Mouse (Mus musculus): ENCODE measurements at regions not wholly inside any gene's neighbourhood (a gene's known extent, or its start where the extent isn't known, plus 50 kb on each side); places are given as distances from the start of the nearest gene placed in this dataset.
A peak's percentile ranks its signal among the peaks of the same experiment; 100 is the strongest.
"Not testable (repeated sequence)": the region's sequence is repeated elsewhere in the genome, so short reads cannot be mapped to it uniquely, and the experiment has no call there.

DNA sequence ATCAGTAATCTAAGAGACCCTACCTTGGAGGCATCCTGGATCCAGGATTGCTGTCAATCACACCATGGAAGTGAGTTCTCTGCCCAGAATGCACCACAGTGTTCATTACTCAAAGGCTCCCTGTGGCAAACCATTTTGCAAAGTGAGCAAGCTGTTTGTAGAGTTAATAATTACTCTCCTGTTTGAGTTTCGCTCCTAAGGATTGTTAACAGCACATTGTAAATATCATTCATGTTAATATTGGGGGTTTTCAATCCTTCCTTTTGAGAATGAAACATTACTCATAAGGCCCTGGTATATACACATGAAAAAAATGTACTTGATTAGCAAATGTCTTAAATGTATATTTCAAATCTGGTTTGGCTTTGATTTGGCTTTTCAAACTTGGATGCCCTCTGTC is 58.1 kb upstream of the Clstn2 start:
- no peak for DNase-seq (ENCODE audit: low spot score in 2 of 2)

- DNase-seq (ENCODE audit: low spot score in 2 of 2) = no peak
Observed at GRCm38 (mm10) chr9:98095064-98095790, 62.2 kb upstream of the Clstn2 start.

GRCm38 (mm10) chr9:98123390-98123789 is 90.4 kb upstream of the Clstn2 start:
- no peak for DNase-seq (ENCODE audit: low spot score in 2 of 2)

GRCm38 (mm10) chr9:98129596-98129995 is 96.6 kb upstream of the Clstn2 start:
- DNase-seq (ENCODE audit: low spot score in 2 of 2) = no peak

- peak; percentile 36 to 59 for DNase-seq (ENCODE audit: low spot score in 2 of 2)
Observed at GRCm38 (mm10) chr9:98130849-98131248, 97.9 kb upstream of the Clstn2 start.

- no peak for DNase-seq (ENCODE audit: low spot score in 2 of 2)
Observed at GRCm38 (mm10) chr9:98140546-98140945, 107.6 kb upstream of the Clstn2 start.

DNA sequence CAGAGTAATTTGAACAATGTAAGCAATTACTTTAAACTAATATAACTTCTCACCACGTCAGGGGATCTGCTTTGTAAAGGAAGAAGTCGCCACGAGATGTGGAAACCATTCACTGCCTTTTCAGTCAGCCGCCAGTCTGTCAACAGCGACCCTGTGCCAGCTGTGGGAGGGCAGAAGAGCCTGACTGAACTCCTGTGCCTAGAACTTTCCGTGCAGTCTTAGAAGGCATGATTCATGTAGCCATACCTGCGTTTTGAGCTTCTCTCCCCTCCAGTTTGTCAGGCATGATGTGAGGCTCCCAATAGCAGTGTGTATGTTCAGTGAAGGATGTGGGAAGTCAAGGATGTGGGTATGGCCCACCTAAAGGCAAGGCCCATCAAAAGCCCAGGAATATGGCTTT is 109.1 kb upstream of the Clstn2 start:
- DNase-seq (ENCODE audit: low spot score in 2 of 2) = no peak

DNA sequence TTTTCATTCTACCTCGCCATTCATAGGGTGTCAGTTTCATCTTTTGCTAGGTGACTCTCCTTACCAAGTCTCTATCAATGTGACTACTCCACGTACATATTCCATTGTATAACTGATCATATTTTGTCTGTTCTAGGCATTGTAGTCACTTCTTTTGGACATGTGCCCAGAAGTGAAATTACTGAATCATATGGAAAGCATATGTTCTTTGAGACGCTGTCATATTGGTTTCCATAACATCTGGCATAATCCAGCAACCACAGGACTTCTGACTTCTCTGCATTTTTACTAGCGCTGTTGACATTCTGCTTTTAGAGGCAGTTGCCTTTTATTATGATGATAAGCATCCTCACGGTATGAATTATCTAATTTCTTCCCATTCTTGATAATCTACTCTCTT is 113.9 kb upstream of the Clstn2 start:
- no peak for DNase-seq (ENCODE audit: low spot score in 2 of 2)

DNA sequence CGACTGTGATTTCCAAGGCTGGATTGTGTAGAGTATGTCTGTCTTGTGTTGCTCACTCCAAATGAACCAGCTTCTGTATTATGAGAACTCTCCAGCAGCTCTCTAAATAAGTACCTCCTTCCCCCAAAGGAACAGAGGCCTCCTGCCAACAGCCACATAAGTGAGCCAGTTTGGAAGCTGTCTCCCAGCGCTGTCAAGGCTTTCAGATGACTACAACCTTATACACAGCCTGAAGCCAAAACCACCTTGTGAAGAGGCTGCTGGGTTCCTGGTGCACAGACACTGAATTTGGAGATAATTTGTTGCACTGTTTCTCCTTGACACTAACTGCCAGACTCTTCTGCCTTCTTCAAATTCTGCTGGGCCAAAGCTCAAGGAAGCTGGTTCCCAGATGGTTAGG is 125.4 kb upstream of the Clstn2 start:
- no peak for DNase-seq (ENCODE audit: low spot score in 2 of 2)

GRCm38 (mm10) chr9:98164489-98164888 is 122.7 kb upstream of the Nmnat3 start:
- no peak for DNase-seq (ENCODE audit: low spot score in 2 of 2)

- DNase-seq (ENCODE audit: low spot score in 2 of 2) = no peak
Observed at GRCm38 (mm10) chr9:98174056-98174455, 113.2 kb upstream of the Nmnat3 start.

- no peak for DNase-seq (ENCODE audit: low spot score in 2 of 2)
Observed at GRCm38 (mm10) chr9:98176701-98177380, 110.4 kb upstream of the Nmnat3 start.

DNA sequence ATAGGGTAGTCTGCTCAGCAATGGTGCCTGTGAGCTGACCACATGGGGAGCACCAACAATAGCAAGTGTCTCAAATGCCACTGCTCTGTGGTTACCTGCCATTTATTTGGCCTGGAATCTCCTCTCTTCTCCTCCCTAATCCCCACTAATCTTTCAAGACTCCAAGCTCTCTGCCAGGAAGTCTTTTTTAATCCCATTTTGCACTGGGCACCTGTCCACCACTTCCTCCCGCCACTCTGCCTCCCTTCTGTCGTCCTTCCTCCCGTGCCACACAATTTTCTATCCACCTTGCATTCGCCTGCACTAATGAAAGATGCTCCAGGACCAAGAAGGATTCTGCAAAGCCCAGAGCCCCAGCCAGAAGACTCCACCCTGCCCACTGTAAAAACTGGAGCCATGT is 106.5 kb upstream of the Nmnat3 start:
- peak; percentile 1 for DNase-seq (ENCODE audit: low spot score in 2 of 2)

- no peak for DNase-seq (ENCODE audit: low spot score in 2 of 2)
Observed at GRCm38 (mm10) chr9:98186757-98187300, 100.4 kb upstream of the Nmnat3 start.

DNA sequence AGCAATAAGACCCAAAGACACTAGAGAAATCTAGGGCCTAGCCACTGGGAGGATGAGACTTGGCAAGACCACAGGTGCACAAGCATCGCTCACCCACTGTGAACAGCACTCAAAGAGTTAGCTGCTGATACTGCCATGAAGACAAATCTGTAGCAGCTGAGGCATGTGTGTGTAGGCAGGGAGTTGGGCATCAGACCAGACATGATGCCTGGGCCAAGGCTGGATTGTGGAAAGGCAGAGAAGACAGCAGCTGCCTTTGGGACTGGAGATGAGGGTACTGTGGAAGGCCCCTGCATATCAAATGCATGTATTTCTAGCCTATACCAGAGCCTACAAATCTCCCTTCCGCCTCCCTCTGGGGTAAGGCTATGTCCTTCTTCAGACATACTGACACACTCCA is 92.9 kb upstream of the Nmnat3 start:
- peak; percentile 20 to 53 for DNase-seq (ENCODE audit: low spot score in 2 of 2)

- no peak for DNase-seq (ENCODE audit: low spot score in 2 of 2)
Observed at GRCm38 (mm10) chr9:98218824-98219223, 68.4 kb upstream of the Nmnat3 start.

DNA sequence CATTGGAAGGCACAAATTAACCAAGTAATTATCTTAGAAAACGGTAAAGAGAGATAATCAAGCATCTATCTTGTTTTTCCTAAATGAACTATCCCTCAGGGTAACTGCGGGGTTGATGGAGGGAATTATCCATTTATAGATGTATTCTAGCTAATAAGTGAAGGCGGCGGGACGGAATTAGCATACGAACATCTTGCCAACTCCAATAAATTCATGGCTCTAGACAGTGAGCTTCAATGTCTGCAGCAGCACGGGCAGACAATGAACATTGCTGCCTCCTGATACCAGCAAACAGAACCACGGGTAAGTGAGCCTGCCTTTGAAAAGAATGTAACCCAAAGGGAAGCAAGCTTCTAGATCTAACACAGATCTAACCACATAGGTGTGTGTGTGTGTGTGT is 66.9 kb upstream of the Nmnat3 start:
- DNase-seq (ENCODE audit: low spot score in 2 of 2) = no peak

GRCm38 (mm10) chr9:98221766-98222165 is 65.5 kb upstream of the Nmnat3 start:
- no peak for DNase-seq (ENCODE audit: low spot score in 2 of 2)

GRCm38 (mm10) chr9:98228226-98228625 is 59.0 kb upstream of the Nmnat3 start:
- DNase-seq (ENCODE audit: low spot score in 2 of 2) = no peak

GRCm38 (mm10) chr9:98228907-98229306 is 58.3 kb upstream of the Nmnat3 start:
- DNase-seq (ENCODE audit: low spot score in 2 of 2) = no peak

DNA sequence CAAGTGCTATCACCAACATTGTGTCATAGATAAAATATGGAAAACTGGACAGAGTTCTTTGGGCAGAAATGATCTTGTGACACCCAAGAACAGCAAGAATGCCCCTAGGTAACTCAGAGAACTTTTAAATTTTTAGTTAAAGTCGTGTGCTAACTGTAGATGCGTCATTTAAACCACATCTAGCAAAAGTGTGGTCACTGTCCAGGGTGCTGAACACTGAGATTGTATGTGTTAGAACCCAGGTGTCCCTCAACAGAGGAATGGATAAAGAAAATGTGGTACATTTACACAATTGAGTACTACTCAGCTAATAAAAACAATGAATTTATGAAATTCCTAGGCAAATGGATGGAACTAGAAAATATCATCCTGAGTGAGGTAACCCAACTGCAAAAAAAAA is 52.5 kb upstream of the Nmnat3 start:
- not testable (repeated sequence) for DNase-seq (ENCODE audit: low spot score in 2 of 2)

All from frontal cortex, postnatal 10 days (tissue).